Mouse (Mus musculus) megakaryocyte, adult 5-6 weeks (primary cell): ENCODE results near the gene Olfr1369-ps1. TPM values are rescaled to one million over a fixed set of nuclear protein-coding genes. Genes with fewer than 3 reads are reported as not detected.

Experiments used
- ATAC-seq: 2 replicates; pipeline ENCODE4 v1.8.0; 2016; ENCODE audit warnings: mild to moderate bottlenecking, inconsistent platforms; ENCODE audit not compliant: poor library complexity, severe bottlenecking
- total RNA-seq, 2 experiments: library from RNA; stranded (forward) in 1 of 2; stranded (reverse) in 1 of 2; fragments of 153-499, 151-499 nt in 1 of 2; fragments of 221-1000, 200-1000 nt in 1 of 2; gene quantifications; 2 replicates each; pipeline versions ENCODE4 v1.2.3 to v1.2.4; 2015 to 2017

Olfr1369-ps1 gene
- total RNA-seq, 2 experiments from 2014 or later, result 0.04 TPM; not detected in 1

GRCm38 (mm10) chr13:21168371-21169011 lies 57.2 kb downstream of the Olfr1369-ps1 start:
- ATAC-seq, result no peak

Other genes starting within 250 kb of the Olfr1369-ps1 start
- gene Olfr1370, start 36.5 kb upstream of the Olfr1369-ps1 start, total RNA-seq (2015), result not detected in 2 replicates
- not detected in 2 replicates for gene Olfr1370, start 36.5 kb upstream of the Olfr1369-ps1 start, total RNA-seq (2017)
- not detected in 2 replicates for gene Olfr263, start 18.2 kb downstream of the Olfr1369-ps1 start, total RNA-seq (2015)
- not detected in 2 replicates for gene Olfr263, start 18.2 kb downstream of the Olfr1369-ps1 start, total RNA-seq (2017)
- not detected in 2 replicates for gene Olfr1368, start 34.4 kb downstream of the Olfr1369-ps1 start, total RNA-seq (2015)
- not detected in 2 replicates for gene Olfr1368, start 34.4 kb downstream of the Olfr1369-ps1 start, total RNA-seq (2017)
- 47.7 and 50.6 TPM in 2 replicates for gene Trim27, start 68.0 kb downstream of the Olfr1369-ps1 start, total RNA-seq (2015)
- 79.9 and 84.0 TPM in 2 replicates for gene Trim27, start 68.0 kb downstream of the Olfr1369-ps1 start, total RNA-seq (2017)
- gene Gpx5, start 181.2 kb downstream of the Olfr1369-ps1 start, total RNA-seq (2015), result not detected in 2 replicates
- not detected in 2 replicates for gene Gpx5, start 181.2 kb downstream of the Olfr1369-ps1 start, total RNA-seq (2017)
- gene Gpx6, start 200.6 kb downstream of the Olfr1369-ps1 start, total RNA-seq (2015), result not detected in 2 replicates
- not detected in 2 replicates for gene Gpx6, start 200.6 kb downstream of the Olfr1369-ps1 start, total RNA-seq (2017)
- gene Olfr1367, start 235.4 kb downstream of the Olfr1369-ps1 start, total RNA-seq (2015), result not detected in 2 replicates
- not detected in 2 replicates for gene Olfr1367, start 235.4 kb downstream of the Olfr1369-ps1 start, total RNA-seq (2017)